Mouse (Mus musculus) lung, embryonic 14.5 days (tissue): ENCODE measurements around the gene Arsb. TPM values are rescaled to one million over a fixed set of nuclear protein-coding genes. Genes with fewer than 3 reads are reported as not detected.

ENCODE experiments used
- ATAC-seq: fragments of 200-750 bp; cut with Nextera tagmentation; 2 replicates; pipeline ENCODE4 v1.8.0; 2017; ENCODE audit warnings: mild to moderate bottlenecking, moderate TSS enrichment, moderate library complexity; ENCODE audit not compliant: insufficient read depth
- DNase-seq: peaks from one replicate; pipeline ENCODE4 v3.0.0-alpha.2; 2015
- H3K27ac ChIP-seq: fragments of 300-500 bp; sonication (generic); 2 replicates; pipeline ENCODE4 v1.5.1; 2014; ENCODE audit warnings: low read depth, mild to moderate bottlenecking, moderate library complexity
- H3K27me3 ChIP-seq: fragments of 300-500 bp; sonication (generic); 2 replicates; pipeline ENCODE4 v1.6.1; 2014; ENCODE audit warnings: low read length, control low read depth; ENCODE audit not compliant: insufficient read depth
- H3K36me3 ChIP-seq: fragments of 300-500 bp; sonication (generic); 2 replicates; pipeline ENCODE4 v1.6.1; 2014; ENCODE audit warnings: control low read depth; ENCODE audit not compliant: insufficient read depth
- H3K4me1 ChIP-seq: fragments of 300-500 bp; sonication (generic); 2 replicates; pipeline ENCODE4 v1.6.1; 2014; ENCODE audit warnings: antibody characterized with exemption, control low read depth; ENCODE audit not compliant: insufficient read depth
- H3K4me2 ChIP-seq: fragments of 300-500 bp; sonication (generic); 2 replicates; pipeline ENCODE4 v1.6.1; 2014; ENCODE audit warnings: mild to moderate bottlenecking
- H3K4me3 ChIP-seq: fragments of 300-500 bp; sonication (generic); 2 replicates; pipeline ENCODE4 v1.5.1; 2014; ENCODE audit warnings: low read depth, low read length
- H3K9ac ChIP-seq: fragments of 300-500 bp; sonication (generic); 2 replicates; pipeline ENCODE4 v1.6.1; 2014
- H3K9me3 ChIP-seq: fragments of 300-500 bp; sonication (generic); 2 replicates; pipeline ENCODE4 v1.6.1; 2016; ENCODE audit warnings: low read depth, low read length, control low read depth
- CTCF ChIP-seq: IDR thresholded peaks from 2 replicates; pipeline ENCODE4 v1.5.1; 2016; ENCODE audit warnings: antibody characterized with exemption, low read depth
- WGBS: fragments of 180-500 bp; shearing (Covaris S2); extraction: QIAGEN DNeasy Blood & Tissue Kit; methylation state at CpG from one replicate; pipeline ENCODE4 v1.1.7; 2014; 5-methylcytosine and 5-hydroxymethylcytosine counted together
- polyA plus RNA-seq: library from polyadenylated mRNA; unstranded; fragments of >200 nt; fragmentation: Nextera tagmentation; extraction: Ambion mirVana; gene quantifications from 2 replicates; pipeline ENCODE4 v1.2.1, GENCODE M21; 2014

Gene Arsb
- polyA plus RNA-seq, 1 experiment from 2014 or later: 20.3 TPM

DNA sequence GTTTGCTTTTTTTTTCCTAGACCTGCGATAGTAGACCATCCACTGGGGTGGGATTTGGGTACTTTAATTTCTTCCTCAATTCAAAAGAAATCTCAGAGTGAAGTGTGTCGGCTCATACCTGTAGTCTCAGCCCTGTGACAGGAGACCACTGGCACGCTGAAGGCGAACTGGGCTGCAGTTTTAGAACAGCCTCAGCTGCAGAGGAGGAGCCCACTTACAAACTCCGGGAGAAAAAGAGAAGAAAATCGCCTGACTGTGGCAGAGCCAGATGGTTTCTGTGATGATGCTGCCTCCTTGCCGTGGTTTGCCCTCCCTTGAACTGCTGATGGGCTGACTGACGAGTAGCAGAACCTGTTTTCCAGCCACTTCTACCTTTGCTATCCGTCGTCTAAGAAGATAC lies 100.3 kb downstream of the Arsb start:
- no peak for ATAC-seq
- no peak for TF ChIP-seq CTCF

GRCm38 (mm10) chr13:93872591-93872990 lies 101.2 kb downstream of the Arsb start:
- Histone ChIP-seq H3K27me3 (no peaks in the 10 kb centered on the region), H3K27ac (no peak overlapping the region), H3K9ac (no peak overlapping the region), H3K4me3 (no peak overlapping the region), H3K4me1 (no peaks in the 10 kb centered on the region), H3K9me3 (peaks cover 3% of the 10 kb centered on the region; the same call in 1 of the 2 replicates), H3K4me2 (no peak overlapping the region), H3K36me3 (no peaks in the 10 kb centered on the region)
- ATAC-seq (no peak), DNase-seq (no peak)
- WGBS: 80% methylated on average over 6 of the region's 6 CpGs
- no peak for TF ChIP-seq CTCF

More for the DNA sequence above, 100.3 kb downstream of the Arsb start:
- WGBS: 44% methylated on average over 10 of the region's 10 CpGs
- H3K27me3 ChIP-seq: no peaks in the 10 kb centered on the region
- H3K9ac ChIP-seq: no peak overlapping the region
- H3K9me3 ChIP-seq: peaks cover 3% of the 10 kb centered on the region; the same call in 1 of the 2 replicates
- no peak overlapping the region for H3K4me3 ChIP-seq
- H3K4me2 ChIP-seq: no peak overlapping the region
- no peak overlapping the region for H3K27ac ChIP-seq
- H3K4me1 ChIP-seq: no peaks in the 10 kb centered on the region
- no peak for DNase-seq
- H3K36me3 ChIP-seq: no peaks in the 10 kb centered on the region

- 68% methylated on average over 2 of the region's 2 CpGs for WGBS
- Histone ChIP-seq H3K27me3 (no peaks in the 10 kb centered on the region), H3K36me3 (no peaks in the 10 kb centered on the region), H3K27ac (no peak overlapping the region), H3K9me3 (no peaks in the 10 kb centered on the region), H3K4me3 (no peak overlapping the region), H3K4me1 (no peaks in the 10 kb centered on the region), H3K9ac (no peak overlapping the region), H3K4me2 (no peak overlapping the region)
- no peak for DNase-seq
- no peak for ATAC-seq
- TF ChIP-seq CTCF: no peak
Observed at GRCm38 (mm10) chr13:93877924-93878323, 106.5 kb downstream of the Arsb start.

GRCm38 (mm10) chr13:93879426-93879825 lies 108.0 kb downstream of the Arsb start:
- no peak for TF ChIP-seq CTCF
- H3K4me3 ChIP-seq: no peak overlapping the region
- H3K9me3 ChIP-seq: no peaks in the 10 kb centered on the region
- no peaks in the 10 kb centered on the region for H3K27me3 ChIP-seq
- H3K36me3 ChIP-seq: no peaks in the 10 kb centered on the region
- H3K9ac ChIP-seq: no peak overlapping the region
- H3K4me1 ChIP-seq: no peaks in the 10 kb centered on the region
- DNase-seq (no peak), ATAC-seq (no peak)
- H3K4me2 ChIP-seq: no peak overlapping the region
- H3K27ac ChIP-seq: no peak overlapping the region
- WGBS: 83% methylated on average over 5 of the region's 5 CpGs

- 0 out of 2 replicates have a peak, but pooled peaks cover 4% of the 10 kb centered on the region for H3K4me1 ChIP-seq
- no peaks in the 10 kb centered on the region for H3K27me3 ChIP-seq
- H3K4me3 ChIP-seq: no peak overlapping the region
- DNase-seq: no peak
- H3K36me3 ChIP-seq: no peaks in the 10 kb centered on the region
- TF ChIP-seq CTCF: no peak
- no peak for ATAC-seq
- no peak overlapping the region for H3K27ac ChIP-seq
- WGBS: 65% methylated on average over 3 of the region's 3 CpGs
- no peak overlapping the region for H3K4me2 ChIP-seq
- no peak overlapping the region for H3K9ac ChIP-seq
- H3K9me3 ChIP-seq: no peaks in the 10 kb centered on the region
Observed at GRCm38 (mm10) chr13:93882132-93882531, 110.7 kb downstream of the Arsb start.

- WGBS: 82% methylated on average over 5 of the region's 5 CpGs
- no peak for TF ChIP-seq CTCF
- no peak overlapping the region for H3K4me3 ChIP-seq
Observed at GRCm38 (mm10) chr13:93886999-93887398, 115.6 kb downstream of the Arsb start.

DNA sequence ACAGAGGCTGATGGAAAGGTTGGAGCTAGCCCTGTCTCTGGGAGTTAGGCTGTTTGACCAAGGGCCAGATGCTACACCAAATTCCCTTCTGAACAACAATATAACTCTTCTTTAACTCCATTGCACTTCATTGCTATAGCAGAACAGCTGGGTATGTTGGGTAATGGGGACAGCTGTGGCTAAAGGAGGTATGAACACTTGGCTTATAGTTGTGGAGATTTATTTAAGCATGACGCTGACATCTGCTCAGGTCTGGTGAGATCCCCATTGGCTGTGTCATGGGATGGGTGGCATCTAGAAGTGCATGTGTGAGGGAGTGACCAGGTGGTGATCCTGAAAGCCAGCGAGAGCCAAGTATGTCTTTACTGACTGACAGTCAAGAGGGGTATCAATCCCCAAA lies 116.8 kb downstream of the Arsb start:
- Histone ChIP-seq H3K27me3 (no peaks in the 10 kb centered on the region), H3K9me3 (no peaks in the 10 kb centered on the region), H3K27ac (no peak overlapping the region), H3K4me1 (0 out of 2 replicates have a peak, but pooled peaks cover 5% of the 10 kb centered on the region), H3K4me2 (no peak overlapping the region), H3K36me3 (no peaks in the 10 kb centered on the region), H3K4me3 (no peak overlapping the region), H3K9ac (no peak overlapping the region)
- no peak for TF ChIP-seq CTCF
- ATAC-seq (no peak), DNase-seq (no peak)
- 87% methylated on average over 2 of the region's 2 CpGs for WGBS

More at GRCm38 (mm10) chr13:93886999-93887398, 115.6 kb downstream of the Arsb start:
- no peak overlapping the region for H3K9ac ChIP-seq
- H3K9me3 ChIP-seq: no peaks in the 10 kb centered on the region
- 0 out of 2 replicates have a peak, but pooled peaks cover 5% of the 10 kb centered on the region for H3K4me1 ChIP-seq
- no peaks in the 10 kb centered on the region for H3K36me3 ChIP-seq
- H3K27me3 ChIP-seq: no peaks in the 10 kb centered on the region
- H3K4me2 ChIP-seq: no peak overlapping the region
- DNase-seq: no peak
- ATAC-seq: no peak
- no peak overlapping the region; the same call in 1 of the 2 replicates for H3K27ac ChIP-seq
